Mouse (Mus musculus) MEL (cell line): ENCODE measurements around the gene Shisa9. TPM values are rescaled to one million over a fixed set of nuclear protein-coding genes. Genes with fewer than 3 reads are reported as not detected.

Experiments
- DNase-seq: peaks from one replicate; pipeline ENCODE4 v3.0.0; 2011; ENCODE audit warnings: low read depth, low spot score
- H3K27ac ChIP-seq: 2 replicates; pipeline ENCODE4 v1.5.1; 2012; ENCODE audit warnings: low read depth, mild to moderate bottlenecking, control low read depth, low read length, moderate library complexity; ENCODE audit not compliant: control insufficient read depth
- H3K27me3 ChIP-seq, 2 experiments: fragments of 150-350 bp in 1 of 2; sonication (generic) in 1 of 2; 2 replicates each; pipeline ENCODE4 v1.6.1; 2012; ENCODE audit warnings: low read length in 2 of 2, mild to moderate bottlenecking in 2 of 2, improper control_type of control experiment in 1 of 2, moderate library complexity in 1 of 2; ENCODE audit not compliant: insufficient read depth in 2 of 2, control insufficient read depth in 1 of 2
- H3K36me3 ChIP-seq, 2 experiments: 2 replicates each; pipeline ENCODE4 v1.6.1; 2012 to 2014; ENCODE audit warnings: low read length in 2 of 2, improper control_type of control experiment in 1 of 2, inconsistent platforms in 1 of 2, mild to moderate bottlenecking in 1 of 2; ENCODE audit not compliant: insufficient read depth in 2 of 2, control insufficient read depth in 1 of 2
- H3K4me1 ChIP-seq, 2 experiments: fragments of 150-350 bp in 1 of 2; sonication (generic) in 1 of 2; 2 replicates each; pipeline ENCODE4 v1.6.1; 2012; ENCODE audit warnings: low read length in 2 of 2, improper control_type of control experiment in 1 of 2, mild to moderate bottlenecking in 1 of 2; ENCODE audit not compliant: insufficient read depth in 2 of 2, control insufficient read depth in 1 of 2
- H3K4me3 ChIP-seq, 2 experiments: fragments of 150-350 bp in 1 of 2; sonication (generic) in 1 of 2; 2 replicates each; pipeline ENCODE4 v1.5.1; 2012; ENCODE audit warnings: low read depth in 2 of 2, low read length in 2 of 2, mild to moderate bottlenecking in 2 of 2, moderate library complexity in 2 of 2, control low read depth in 1 of 2, improper control_type of control experiment in 1 of 2; ENCODE audit not compliant: control insufficient read depth in 1 of 2, insufficient read depth in 1 of 2
- H3K79me2 ChIP-seq: 2 replicates; pipeline ENCODE4 v1.6.1; 2012; ENCODE audit warnings: mild to moderate bottlenecking, low read length, moderate library complexity; ENCODE audit not compliant: control insufficient read depth, poor library complexity, insufficient read depth
- H3K9ac ChIP-seq: 2 replicates; pipeline ENCODE4 v1.6.1; 2012; ENCODE audit warnings: low read depth, mild to moderate bottlenecking, control low read depth, low read length, moderate library complexity; ENCODE audit not compliant: control insufficient read depth, poor library complexity, severe bottlenecking
- H3K9me3 ChIP-seq: fragments of 150-350 bp; sonication (generic); replicated peaks from 2 replicates; pipeline ENCODE4 v1.6.1; 2012; ENCODE audit warnings: mild to moderate bottlenecking, low read length, improper control_type of control experiment, moderate library complexity; ENCODE audit not compliant: insufficient read depth
- CTCF ChIP-seq, 3 experiments: IDR thresholded peaks in 2 of 3; conservative IDR thresholded peaks in 1 of 3; 2 replicates each; pipeline ENCODE4 v1.5.1; 2011 to 2012; ENCODE audit warnings: low read length in 3 of 3, low read depth in 2 of 3, mild to moderate bottlenecking in 2 of 3, improper control_type of control experiment in 1 of 3, inconsistent platforms in 1 of 3, mixed read lengths in 1 of 3, moderate library complexity in 1 of 3; ENCODE audit not compliant: control insufficient read depth in 1 of 3, insufficient read depth in 1 of 3, poor library complexity in 1 of 3, severe bottlenecking in 1 of 3
- E2F4 ChIP-seq: IDR thresholded peaks from 2 replicates; pipeline ENCODE4 v1.6.1; 2011; ENCODE audit warnings: low read depth, low read length, improper control_type of control experiment, borderline replicate concordance
- ETS1 ChIP-seq: IDR thresholded peaks from 2 replicates; pipeline ENCODE4 v1.6.1; 2012; ENCODE audit warnings: low read depth, mild to moderate bottlenecking, inconsistent platforms, low read length, improper control_type of control experiment, moderate library complexity
- GABPA ChIP-seq: IDR thresholded peaks from 2 replicates; pipeline ENCODE4 v1.6.1; 2012; ENCODE audit warnings: low read depth, mild to moderate bottlenecking, inconsistent platforms, low read length, improper control_type of control experiment, moderate library complexity
- HCFC1 ChIP-seq: IDR thresholded peaks from 2 replicates; pipeline ENCODE4 v1.6.1; 2012; ENCODE audit warnings: low read depth, mild to moderate bottlenecking, inconsistent platforms, low read length, improper control_type of control experiment, moderate library complexity
- JUND ChIP-seq: IDR thresholded peaks from 2 replicates; pipeline ENCODE4 v1.6.1; 2011; ENCODE audit warnings: low read depth, mild to moderate bottlenecking, improper control_type of control experiment, low read length
- MAZ ChIP-seq: IDR thresholded peaks from 2 replicates; pipeline ENCODE4 v1.6.1; 2012; ENCODE audit warnings: low read depth, mild to moderate bottlenecking, inconsistent platforms, low read length, improper control_type of control experiment
- MEF2A ChIP-seq: IDR thresholded peaks from 2 replicates; pipeline ENCODE4 v1.6.1; 2014; ENCODE audit warnings: low read depth, mild to moderate bottlenecking, inconsistent platforms, low read length, improper control_type of control experiment; ENCODE audit not compliant: poor library complexity, insufficient replicate concordance, severe bottlenecking; ENCODE audit errors: extremely low read depth
- MYB ChIP-seq: IDR thresholded peaks from 2 replicates; pipeline ENCODE4 v1.6.1; 2011; ENCODE audit warnings: mild to moderate bottlenecking, low read depth, low read length, improper control_type of control experiment
- MYC ChIP-seq: IDR thresholded peaks from 2 replicates; pipeline ENCODE4 v1.6.1; 2011; ENCODE audit warnings: low read depth, mild to moderate bottlenecking, low read length, improper control_type of control experiment, moderate library complexity
- NELFE ChIP-seq: IDR thresholded peaks from 2 replicates; pipeline ENCODE4 v1.6.1; 2011; ENCODE audit warnings: low read depth, low read length, improper control_type of control experiment
- POLR2A ChIP-seq, 2 experiments: IDR thresholded peaks; 2 replicates each; pipeline ENCODE4 v1.6.1; 2011 to 2012; ENCODE audit warnings: low read length in 2 of 2, mild to moderate bottlenecking in 2 of 2, control low read depth in 1 of 2, improper control_type of control experiment in 1 of 2, low read depth in 1 of 2, moderate library complexity in 1 of 2; ENCODE audit not compliant: control insufficient read depth in 1 of 2, insufficient read depth in 1 of 2, poor library complexity in 1 of 2
- POLR2AphosphoS5 ChIP-seq: IDR thresholded peaks from 2 replicates; pipeline ENCODE4 v1.6.1; 2012; ENCODE audit warnings: low read depth, borderline replicate concordance, mild to moderate bottlenecking, inconsistent platforms, low read length, moderate library complexity, mixed read lengths
- TAL1 ChIP-seq: IDR thresholded peaks from 2 replicates; pipeline ENCODE4 v1.6.1; 2012; ENCODE audit warnings: mild to moderate bottlenecking, inconsistent platforms, low read length, moderate library complexity, mixed read lengths
- TBP ChIP-seq: IDR thresholded peaks from 2 replicates; pipeline ENCODE4 v1.8.0; 2011; ENCODE audit warnings: low read depth, low read length, improper control_type of control experiment
- TCF12 ChIP-seq: IDR thresholded peaks from 2 replicates; pipeline ENCODE4 v1.6.1; 2014; ENCODE audit warnings: low read depth, mild to moderate bottlenecking, inconsistent platforms, low read length, improper control_type of control experiment, moderate library complexity
- USF1 ChIP-seq: IDR thresholded peaks from 2 replicates; pipeline ENCODE4 v1.6.1; 2014; ENCODE audit warnings: low read depth, mild to moderate bottlenecking, inconsistent platforms, low read length, improper control_type of control experiment, moderate library complexity
- ZMIZ1 ChIP-seq: IDR thresholded peaks from 2 replicates; pipeline ENCODE4 v1.6.1; 2012; ENCODE audit warnings: low read depth, mild to moderate bottlenecking, inconsistent platforms, low read length, improper control_type of control experiment, moderate library complexity
- ZNF384 ChIP-seq: IDR thresholded peaks from 2 replicates; pipeline ENCODE4 v1.6.1; 2012; ENCODE audit warnings: low read depth, mild to moderate bottlenecking, inconsistent platforms, low read length, improper control_type of control experiment
- polyA plus RNA-seq, 2 experiments: library from polyadenylated mRNA; stranded (reverse) in 1 of 2; unstranded in 1 of 2; fragments of >175 nt in 1 of 2; fragments of >200 nt in 1 of 2; gene quantifications; 2 replicates each; pipeline versions ENCODE4 v1.2.1 to v1.2.4; 2012; ENCODE audit warnings: low replicate concordance in 2 of 2, low read depth in 1 of 2; ENCODE audit not compliant: insufficient read length in 2 of 2, insufficient read depth in 1 of 2, missing spikeins in 1 of 2
- total RNA-seq: library from RNA; depleted of rRNA; stranded (reverse); fragments of 300-350 nt; gene quantifications from 2 replicates; pipeline ENCODE4 v1.2.3, GENCODE M21; 2012

Shisa9 gene
- total and polyA plus RNA-seq, 3 experiments, result not detected

GRCm38 (mm10) chr16:12234289-12234688 is 250.4 kb downstream of the Shisa9 start:
- Histone ChIP-seq H3K27ac (no peak overlapping the region), H3K36me3 (no peaks in the 10 kb centered on the region), H3K9ac (no peak overlapping the region), H3K4me3 (no peak overlapping the region), H3K27me3 (no peaks in the 10 kb centered on the region), H3K79me2 (no peaks in the 10 kb centered on the region), H3K4me1 (no peaks in the 10 kb centered on the region), H3K9me3 (no peaks in the 10 kb centered on the region)
- no peak for DNase-seq
- TF ChIP-seq JUND (no peak), TAL1 (no peak), MAZ (no peak), USF1 (no peak), TCF12 (no peak), HCFC1 (no peak)

DNA sequence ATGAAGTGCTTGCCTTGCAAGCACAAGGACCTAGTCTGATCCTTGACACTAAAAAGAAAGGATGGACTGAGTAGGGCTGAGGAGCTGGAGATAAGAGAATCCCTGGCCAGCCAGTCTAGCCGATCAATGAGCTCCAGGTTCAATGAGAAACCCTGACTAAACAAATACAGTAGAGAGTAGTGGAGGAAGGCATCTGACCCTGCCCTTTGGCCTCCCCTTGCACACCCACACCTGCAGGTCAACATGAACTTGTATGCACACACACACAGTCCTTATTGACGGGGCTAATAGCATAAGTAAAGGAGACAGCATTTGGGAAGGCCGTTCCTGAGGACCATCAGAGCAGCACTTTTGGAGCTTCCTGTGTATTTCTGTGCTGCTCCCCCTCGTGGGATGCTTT is 254.7 kb downstream of the Shisa9 start:
- H3K27me3 ChIP-seq, result no peaks in the 10 kb centered on the region
- no peaks in the 10 kb centered on the region for H3K36me3 ChIP-seq
- H3K9ac ChIP-seq, result no peak overlapping the region
- H3K4me1 ChIP-seq, result no peaks in the 10 kb centered on the region
- no peak for TF ChIP-seq NELFE
- no peak for TF ChIP-seq GABPA
- TF ChIP-seq ETS1, result no peak
- TF ChIP-seq TAL1, result no peak
- TF ChIP-seq MYC, result no peak
- no peak for TF ChIP-seq ZNF384
- no peak for TF ChIP-seq POLR2A (IDR thresholded peaks at IDR 0.05; ENCODE audit: control insufficient read depth in 1 of 2, insufficient read depth in 1 of 2, low read depth in 1 of 2, low read length in 2 of 2, poor library complexity in 1 of 2)
- no peak for TF ChIP-seq E2F4
- no peak for TF ChIP-seq POLR2AphosphoS5
- no peak for TF ChIP-seq JUND
- no peak for TF ChIP-seq CTCF (IDR thresholded peaks at IDR 0.05 in 2 of 3, conservative IDR thresholded peaks at IDR 0.05 in 1 of 3; ENCODE audit: control insufficient read depth in 1 of 3, insufficient read depth in 1 of 3, low read depth in 2 of 3, low read length in 3 of 3, poor library complexity in 1 of 3, severe bottlenecking in 1 of 3)
- no peak for TF ChIP-seq MYB
- TF ChIP-seq ZMIZ1, result no peak
- no peak for TF ChIP-seq MEF2A
- no peak for TF ChIP-seq TBP
- TF ChIP-seq HCFC1, result no peak
- no peak overlapping the region for H3K27ac ChIP-seq
- no peaks in the 10 kb centered on the region for H3K9me3 ChIP-seq
- no peaks in the 10 kb centered on the region for H3K79me2 ChIP-seq
- DNase-seq, result no peak
- no peak overlapping the region for H3K4me3 ChIP-seq
